Mouse (Mus musculus) limb, embryonic 14.5 days (tissue): ENCODE measurements around the gene Nav2. TPM values are rescaled to one million over a fixed set of nuclear protein-coding genes. Genes with fewer than 3 reads are reported as not detected.

Source experiments
- ATAC-seq: fragments of 200-750 bp; cut with Nextera tagmentation; 2 replicates; pipeline ENCODE4 v1.8.0; 2017; ENCODE audit warnings: low read depth, moderate number of reproducible peaks, moderate TSS enrichment; ENCODE audit not compliant: low FRiP score
- DNase-seq: peaks from one replicate; pipeline ENCODE4 v3.0.0-alpha.2; 2015; ENCODE audit warnings: low spot score
- H3K27ac ChIP-seq: fragments of 300-500 bp; sonication (generic); replicated peaks from 2 replicates; pipeline ENCODE4 v1.5.1; 2014; ENCODE audit warnings: low read depth, mild to moderate bottlenecking, low read length, moderate library complexity, mixed read lengths
- H3K27me3 ChIP-seq: fragments of 300-500 bp; sonication (generic); 2 replicates; pipeline ENCODE4 v1.6.1; 2014; ENCODE audit warnings: low read length, mixed read lengths; ENCODE audit not compliant: control insufficient read depth, insufficient read depth
- H3K36me3 ChIP-seq: fragments of 300-500 bp; sonication (generic); 2 replicates; pipeline ENCODE4 v1.6.1; 2014; ENCODE audit warnings: mild to moderate bottlenecking, low read length, moderate library complexity, mixed read lengths; ENCODE audit not compliant: control insufficient read depth, insufficient read depth
- H3K4me1 ChIP-seq: fragments of 300-500 bp; sonication (generic); 2 replicates; pipeline ENCODE4 v1.6.1; 2014; ENCODE audit warnings: antibody characterized with exemption, low read length, mixed read lengths; ENCODE audit not compliant: control insufficient read depth, insufficient read depth
- H3K4me2 ChIP-seq: fragments of 300-500 bp; sonication (generic); replicated peaks from 2 replicates; pipeline ENCODE4 v1.6.1; 2014; ENCODE audit warnings: low read depth, mild to moderate bottlenecking, low read length, moderate library complexity; ENCODE audit not compliant: severe bottlenecking
- H3K4me3 ChIP-seq: fragments of 300-500 bp; sonication (generic); replicated peaks from 2 replicates; pipeline ENCODE4 v1.5.1; 2014; ENCODE audit warnings: low read length
- H3K9ac ChIP-seq: fragments of 300-500 bp; sonication (generic); 2 replicates; pipeline ENCODE4 v1.6.1; 2014; ENCODE audit warnings: mild to moderate bottlenecking, low read depth, low read length, moderate library complexity; ENCODE audit not compliant: severe bottlenecking
- H3K9me3 ChIP-seq: fragments of 300-500 bp; sonication (generic); 2 replicates; pipeline ENCODE4 v1.6.1; 2016; ENCODE audit warnings: low read length; ENCODE audit not compliant: control insufficient read depth
- POLR2A ChIP-seq: fragments of 200-500 bp; IDR thresholded peaks from 2 replicates; pipeline ENCODE4 v1.8.0; 2012; ENCODE audit warnings: inconsistent platforms, mild to moderate bottlenecking, moderate library complexity, borderline replicate concordance; ENCODE audit not compliant: insufficient read depth, insufficient read length; ENCODE audit errors: extremely low read depth
- WGBS: fragments of 180-500 bp; shearing (Covaris S2); extraction: QIAGEN DNeasy Blood & Tissue Kit; methylation state at CpG from one replicate; pipeline ENCODE4 v1.1.7; 2014; 5-methylcytosine and 5-hydroxymethylcytosine counted together
- polyA plus RNA-seq, 2 experiments: library from polyadenylated mRNA; depleted of rRNA in 1 of 2; stranded (reverse) in 1 of 2; unstranded in 1 of 2; fragments of >200 nt; fragmentation: Nextera tagmentation in 1 of 2; extraction: Ambion mirVana in 1 of 2; gene quantifications; 2 replicates each; pipeline versions ENCODE4 v1.2.1 to v1.2.3; 2012 to 2014

The Nav2 gene
- polyA plus RNA-seq, 2 experiments, result 15.8 to 16.8 TPM

DNA sequence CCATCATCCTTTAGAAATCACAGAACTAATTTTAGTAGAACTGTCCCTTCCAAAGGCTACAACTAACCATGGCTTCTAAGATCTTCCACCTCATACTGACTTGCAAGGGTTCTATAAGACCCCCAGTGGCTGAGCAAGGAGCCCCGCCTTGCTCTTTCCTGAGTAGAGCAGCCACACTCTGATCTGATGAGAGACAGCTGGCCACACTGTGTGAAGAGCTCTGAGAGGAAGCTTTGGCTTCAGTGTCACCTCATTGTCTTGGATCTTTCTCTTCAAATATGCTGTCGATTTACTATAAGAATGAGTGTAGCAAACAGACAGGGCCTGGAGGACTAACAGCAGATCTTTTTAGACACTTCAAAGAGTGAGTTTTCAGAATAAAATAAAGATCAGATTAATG is 673.4 kb downstream of the Nav2 start:
- H3K4me3 ChIP-seq, result no peak overlapping the region
- H3K27ac ChIP-seq, result no peak overlapping the region
- H3K27me3 ChIP-seq, result no peaks in the 10 kb centered on the region
- H3K9ac ChIP-seq, result no peak overlapping the region
- TF ChIP-seq POLR2A, result no peak
- H3K4me2 ChIP-seq, result no peak overlapping the region
- no peak for ATAC-seq
- no peaks in the 10 kb centered on the region for H3K9me3 ChIP-seq
- no peak for DNase-seq
- WGBS, result 83% methylated on average over 2 of the region's 2 CpGs
- H3K36me3 ChIP-seq, result peaks cover 46% of the 10 kb centered on the region
- no peaks in the 10 kb centered on the region for H3K4me1 ChIP-seq

DNA sequence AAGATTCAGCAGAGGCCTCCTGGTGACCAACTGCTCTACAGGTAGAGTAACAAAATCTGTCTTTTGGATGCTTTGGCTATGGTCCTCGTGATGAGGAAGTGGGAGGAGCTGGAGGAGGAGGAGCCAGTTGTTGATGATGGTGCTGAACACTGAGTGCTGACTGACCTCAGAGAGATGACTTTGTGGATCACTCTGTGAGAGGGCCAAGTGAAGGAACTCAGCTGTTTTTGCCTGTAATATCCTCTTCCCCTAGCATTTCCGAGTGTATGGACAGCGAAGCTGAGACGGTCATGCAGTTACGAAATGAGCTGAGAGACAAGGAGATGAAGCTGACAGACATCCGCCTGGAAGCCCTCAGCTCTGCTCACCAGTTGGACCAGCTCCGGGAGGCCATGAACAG is 674.0 kb downstream of the Nav2 start:
- Histone ChIP-seq H3K27me3 (no peaks in the 10 kb centered on the region), H3K4me1 (no peaks in the 10 kb centered on the region), H3K27ac (no peak overlapping the region), H3K9ac (no peak overlapping the region), H3K4me3 (no peak overlapping the region), H3K36me3 (peaks cover 44% of the 10 kb centered on the region), H3K4me2 (no peak overlapping the region), H3K9me3 (no peaks in the 10 kb centered on the region)
- DNase-seq (no peak), ATAC-seq (no peak)
- 72% methylated on average over 7 of the region's 7 CpGs for WGBS
- TF ChIP-seq POLR2A, result no peak

DNA sequence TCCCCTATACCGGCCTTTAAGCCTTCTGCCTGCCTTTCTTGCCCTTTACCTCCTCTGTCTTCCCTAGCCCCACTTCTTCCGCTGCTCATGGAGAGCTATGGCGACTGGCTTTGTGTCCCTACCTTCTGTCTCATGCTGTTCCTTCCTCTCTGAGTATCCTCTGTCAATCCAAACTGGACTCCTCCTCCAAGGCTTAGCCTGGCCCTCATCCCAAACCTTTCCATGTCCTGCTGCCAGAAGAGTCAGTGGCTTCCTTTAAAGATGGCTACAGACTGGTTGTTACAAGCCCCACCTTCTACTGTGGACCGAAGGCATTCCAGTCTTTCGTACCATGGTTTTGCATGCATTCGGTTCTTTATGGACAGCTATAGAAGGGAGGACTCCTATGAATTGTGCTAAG is 674.7 kb downstream of the Nav2 start:
- no peak for TF ChIP-seq POLR2A
- DNase-seq, result no peak
- no peaks in the 10 kb centered on the region for H3K27me3 ChIP-seq
- H3K4me2 ChIP-seq, result no peak overlapping the region
- ATAC-seq, result no peak
- peaks cover 44% of the 10 kb centered on the region for H3K36me3 ChIP-seq
- whole genome bisulfite sequencing, result 95% methylated on average over 6 of the region's 6 CpGs
- no peak overlapping the region for H3K4me3 ChIP-seq
- no peak overlapping the region for H3K27ac ChIP-seq
- H3K9ac ChIP-seq, result no peak overlapping the region
- no peaks in the 10 kb centered on the region for H3K9me3 ChIP-seq
- H3K4me1 ChIP-seq, result no peaks in the 10 kb centered on the region

DNA sequence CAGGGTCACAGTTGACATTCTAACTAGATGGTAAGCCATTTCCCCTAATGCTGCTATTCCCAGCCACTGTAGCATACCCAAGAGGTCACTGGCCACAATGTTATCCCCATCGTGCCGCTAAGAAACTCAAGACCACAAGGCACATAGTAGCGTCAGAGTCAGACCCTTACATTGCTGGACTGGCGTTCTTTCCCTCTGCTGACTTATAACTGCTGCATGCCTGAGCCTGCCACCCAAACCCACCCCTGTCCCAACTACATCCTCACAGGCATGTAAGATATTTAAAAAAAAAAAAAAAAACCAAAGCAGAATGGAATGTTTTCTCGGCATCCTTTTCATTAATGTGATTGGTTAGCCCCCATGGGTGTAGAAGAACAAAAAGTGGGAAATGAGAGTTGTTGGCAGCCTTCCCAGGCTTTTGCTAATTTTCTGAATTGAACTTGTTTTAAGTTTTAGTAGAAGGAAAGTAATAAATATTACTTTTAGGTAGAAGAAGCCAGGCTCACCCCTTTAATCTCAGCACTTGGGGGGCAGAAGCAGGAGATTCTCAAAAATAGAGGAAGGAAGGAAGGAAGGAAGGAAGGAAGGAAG is 678.1 kb downstream of the Nav2 start:
- no peak overlapping the region for H3K4me2 ChIP-seq
- H3K4me1 ChIP-seq, result no peaks in the 10 kb centered on the region
- DNase-seq (peak; percentile 82), ATAC-seq (no peak)
- H3K4me3 ChIP-seq, result no peak overlapping the region
- no peaks in the 10 kb centered on the region for H3K9me3 ChIP-seq
- H3K9ac ChIP-seq, result no peak overlapping the region
- H3K36me3 ChIP-seq, result peaks cover 54% of the 10 kb centered on the region
- no peaks in the 10 kb centered on the region for H3K27me3 ChIP-seq
- TF ChIP-seq POLR2A, result no peak
- 56% methylated on average over 5 of the region's 5 CpGs for WGBS
- H3K27ac ChIP-seq, result no peak overlapping the region

DNA sequence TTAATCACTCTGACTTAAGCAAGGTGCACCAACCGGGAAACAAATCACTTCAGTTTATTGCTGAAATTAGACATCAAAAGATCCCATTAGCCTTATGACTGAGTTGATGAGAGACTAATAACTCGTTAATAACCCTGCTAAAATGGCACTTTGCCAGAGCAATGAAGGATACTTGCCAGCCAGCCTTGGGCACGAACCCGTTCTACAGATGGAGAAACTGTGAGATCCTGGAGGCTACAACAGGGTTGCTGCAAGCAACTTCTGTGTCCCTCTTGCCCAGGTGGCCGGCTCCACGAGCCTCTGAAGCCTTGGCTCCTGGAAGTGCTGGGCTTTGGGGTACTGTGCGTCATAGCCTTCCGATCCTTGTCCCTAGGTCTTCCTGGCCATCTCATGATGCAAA is 681.1 kb downstream of the Nav2 start:
- Histone ChIP-seq H3K9me3 (no peaks in the 10 kb centered on the region), H3K36me3 (peaks cover 49% of the 10 kb centered on the region), H3K9ac (no peak overlapping the region), H3K27me3 (no peaks in the 10 kb centered on the region), H3K27ac (no peak overlapping the region), H3K4me3 (no peak overlapping the region), H3K4me2 (no peak overlapping the region), H3K4me1 (no peaks in the 10 kb centered on the region)
- DNase-seq (no peak), ATAC-seq (no peak)
- TF ChIP-seq POLR2A, result no peak
- WGBS, result 75% methylated on average over 8 of the region's 8 CpGs

DNA sequence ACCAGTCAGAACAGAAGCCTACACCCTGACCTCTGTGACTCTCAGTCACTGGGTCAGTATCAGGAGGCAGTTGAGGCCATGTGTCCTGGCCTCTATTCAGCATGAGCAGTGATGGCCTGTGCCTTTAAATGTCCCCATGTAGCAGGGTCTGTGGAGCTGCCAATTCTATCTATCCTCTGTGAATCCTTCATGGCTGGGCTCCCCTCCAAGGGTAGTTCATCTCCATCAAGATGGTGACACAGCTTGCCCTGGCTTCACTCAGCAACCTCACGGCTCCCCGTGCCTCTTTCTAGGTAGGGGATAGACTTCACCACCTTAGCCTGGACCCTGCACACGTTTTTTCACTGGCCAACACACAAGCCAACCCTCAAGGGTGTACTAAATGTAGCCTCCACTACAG is 689.3 kb downstream of the Nav2 start:
- H3K4me3 ChIP-seq, result no peak overlapping the region
- TF ChIP-seq POLR2A, result no peak
- no peaks in the 10 kb centered on the region for H3K4me1 ChIP-seq
- H3K27ac ChIP-seq, result no peak overlapping the region
- WGBS, result 82% methylated on average over 3 of the region's 3 CpGs
- no peaks in the 10 kb centered on the region for H3K27me3 ChIP-seq
- ATAC-seq, result no peak
- H3K4me2 ChIP-seq, result no peak overlapping the region
- no peaks in the 10 kb centered on the region for H3K9me3 ChIP-seq
- H3K9ac ChIP-seq, result no peak overlapping the region
- peaks cover 19% of the 10 kb centered on the region for H3K36me3 ChIP-seq
- no peak for DNase-seq
